Mouse (Mus musculus): ENCODE measurements at regions not wholly inside any gene's neighbourhood (a gene's known extent, or its start where the extent isn't known, plus 50 kb on each side); places are given as distances from the start of the nearest gene placed in this dataset.

DNA sequence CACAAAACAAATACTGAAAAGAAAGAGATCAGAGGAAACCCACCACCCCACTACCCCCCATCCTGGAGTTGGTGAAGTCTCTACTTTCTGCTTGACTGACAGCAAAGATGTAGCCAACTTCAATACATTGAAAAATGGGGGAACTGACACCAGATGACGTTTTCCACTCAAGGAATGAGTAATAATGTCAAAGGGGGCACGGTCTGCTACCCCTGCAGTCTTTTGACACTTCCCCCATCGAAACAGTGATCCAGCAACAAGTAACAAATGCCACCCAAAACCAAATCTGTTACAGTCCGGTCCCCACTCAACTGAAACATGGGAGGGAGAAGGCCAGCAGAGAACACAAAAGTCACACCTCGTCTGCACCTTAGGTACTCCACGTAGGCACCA lies 94.5 kb downstream of the Fasl start:
- H3K4me1 ChIP-seq (ENCODE audit: control insufficient read depth, insufficient read depth, low read length): peaks cover 4% of the 10 kb centered on the region
- TF ChIP-seq CTCF (IDR thresholded peaks at IDR 0.05; ENCODE audit: low read depth, low read length) (no peak), POLR2A (IDR thresholded peaks at IDR 0.05; ENCODE audit: borderline replicate concordance, low read depth, low read length) (no peak)
- H3K4me3 ChIP-seq (ENCODE audit: insufficient read depth, low read length): no peak overlapping the region
- no peak overlapping the region for H3K27ac ChIP-seq (ENCODE audit: insufficient read depth, low read depth, low read length)

DNA sequence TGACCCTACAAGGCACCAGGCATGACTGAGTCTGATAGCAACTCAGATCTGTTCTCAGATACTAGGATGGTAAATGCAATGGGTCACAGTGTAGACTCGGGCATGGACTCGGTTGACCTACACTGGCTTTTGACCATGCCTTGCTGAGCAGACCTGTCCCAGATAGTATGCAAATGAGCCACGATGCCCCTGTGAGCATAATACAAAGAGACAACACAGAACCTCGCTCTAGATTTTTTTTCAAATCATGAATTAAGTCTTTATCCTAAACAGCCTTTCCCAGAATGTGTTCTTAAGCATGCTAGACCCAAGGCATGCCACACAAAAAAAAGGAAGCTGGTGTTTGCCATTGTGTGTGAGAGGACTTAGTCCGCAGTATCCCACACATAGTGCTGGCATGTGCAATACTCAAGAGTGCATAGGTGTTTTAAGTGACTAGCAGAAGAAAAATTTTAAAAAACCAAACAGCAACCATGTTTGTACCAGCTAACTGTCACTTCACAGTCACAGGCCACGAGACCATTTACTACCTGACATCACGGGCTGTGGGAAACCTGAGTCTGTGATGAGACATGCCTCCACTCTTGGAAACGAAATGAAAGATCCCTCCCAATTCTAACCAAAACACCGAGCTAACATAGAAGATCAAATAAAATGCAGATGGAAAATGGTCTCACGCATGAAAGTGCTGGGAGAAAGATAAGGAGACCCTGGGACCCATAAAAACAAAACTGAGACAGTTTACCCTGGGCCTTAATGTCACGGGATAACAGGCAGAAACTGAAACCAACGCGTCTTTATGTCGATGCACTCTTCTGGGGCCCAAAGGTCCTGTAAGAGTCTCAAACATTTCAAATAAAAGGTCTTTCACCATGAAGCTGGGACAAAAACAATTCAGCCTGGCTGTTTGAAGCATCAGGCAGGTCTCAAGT lies 95.2 kb downstream of the Fasl start:
- no peak overlapping the region for H3K4me3 ChIP-seq (ENCODE audit: insufficient read depth, low read length)
- TF ChIP-seq CTCF (IDR thresholded peaks at IDR 0.05; ENCODE audit: low read depth, low read length): no peak

DNA sequence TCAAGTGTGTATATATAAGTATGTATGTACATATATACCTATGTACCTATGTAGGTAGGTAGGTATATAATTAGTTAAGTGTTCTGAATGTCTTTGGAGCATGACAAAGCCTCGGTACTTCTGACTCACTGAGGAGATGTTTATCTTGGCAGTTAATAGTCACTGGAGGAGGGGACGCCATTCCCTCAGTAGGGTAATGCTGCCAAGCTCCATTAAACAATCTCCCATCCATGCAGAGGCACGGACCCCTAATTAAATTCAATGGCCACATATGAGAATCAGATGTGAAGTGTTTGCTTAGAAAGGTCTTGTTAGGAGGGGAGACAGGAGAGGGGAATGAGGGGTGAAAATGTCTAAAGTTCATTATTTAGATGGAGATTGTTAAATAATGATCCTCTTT lies 99.3 kb downstream of the Fasl start:
- Histone ChIP-seq H3K4me3 (ENCODE audit: insufficient read depth, low read length) (no peak overlapping the region), H3K27ac (ENCODE audit: insufficient read depth, low read depth, low read length) (no peak overlapping the region), H3K4me1 (ENCODE audit: control insufficient read depth, insufficient read depth, low read length) (no peaks in the 10 kb centered on the region)
- TF ChIP-seq CTCF (IDR thresholded peaks at IDR 0.05; ENCODE audit: low read depth, low read length): no peak
- TF ChIP-seq POLR2A (IDR thresholded peaks at IDR 0.05; ENCODE audit: borderline replicate concordance, low read depth, low read length): no peak

More for the DNA sequence above, 95.2 kb downstream of the Fasl start:
- Histone ChIP-seq H3K4me1 (ENCODE audit: control insufficient read depth, insufficient read depth, low read length) (peaks cover 4% of the 10 kb centered on the region), H3K27ac (ENCODE audit: insufficient read depth, low read depth, low read length) (no peak overlapping the region)

DNA sequence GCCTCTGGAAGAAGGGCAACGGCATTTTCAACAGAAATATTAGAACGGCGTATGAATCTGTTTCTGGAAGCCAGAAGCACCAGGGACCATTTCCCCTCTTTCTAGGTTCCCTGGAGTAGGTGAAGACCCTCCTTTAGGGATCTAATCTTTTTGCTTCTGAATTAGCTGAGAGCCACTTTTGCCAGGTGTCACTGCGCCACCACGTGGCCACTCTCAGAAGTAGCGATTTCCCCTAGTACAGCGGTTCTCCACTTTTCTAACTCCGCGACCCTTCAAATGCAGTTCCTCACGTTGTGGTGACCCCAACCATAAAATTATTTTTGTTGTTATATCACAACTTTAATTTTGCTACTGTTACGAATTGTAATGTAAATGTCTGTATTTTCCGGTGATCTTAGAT lies 100.7 kb downstream of the Fasl start:
- Histone ChIP-seq H3K4me1 (ENCODE audit: control insufficient read depth, insufficient read depth, low read length) (no peaks in the 10 kb centered on the region), H3K27ac (ENCODE audit: insufficient read depth, low read depth, low read length) (no peak overlapping the region), H3K4me3 (ENCODE audit: insufficient read depth, low read length) (no peak overlapping the region)
- peak; percentile 94 for TF ChIP-seq CTCF (IDR thresholded peaks at IDR 0.05; ENCODE audit: low read depth, low read length)
- no peak for TF ChIP-seq POLR2A (IDR thresholded peaks at IDR 0.05; ENCODE audit: borderline replicate concordance, low read depth, low read length)

DNA sequence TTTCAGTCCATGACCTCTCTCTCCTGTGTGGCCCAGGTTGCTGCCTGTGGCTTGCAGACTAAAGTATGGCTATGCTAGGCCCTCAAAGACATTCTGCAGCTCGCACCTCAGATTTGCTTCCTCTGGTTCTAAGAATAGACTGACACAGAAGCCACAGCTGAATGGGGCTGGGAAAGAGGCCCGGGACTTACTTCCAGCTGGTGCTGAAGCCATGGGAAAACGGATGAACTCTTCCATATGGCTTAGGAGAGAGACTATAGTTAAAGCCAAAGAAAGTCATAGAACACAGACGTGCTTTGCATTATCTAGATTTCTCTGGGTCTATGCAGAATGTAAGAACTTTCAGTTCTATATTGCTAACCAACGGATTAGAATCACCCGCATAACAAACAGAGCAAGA lies 107.7 kb downstream of the Fasl start:
- Histone ChIP-seq H3K4me3 (ENCODE audit: insufficient read depth, low read length) (no peak overlapping the region), H3K27ac (ENCODE audit: insufficient read depth, low read depth, low read length) (no peak overlapping the region), H3K4me1 (ENCODE audit: control insufficient read depth, insufficient read depth, low read length) (no peaks in the 10 kb centered on the region)
- TF ChIP-seq CTCF (IDR thresholded peaks at IDR 0.05; ENCODE audit: low read depth, low read length) (no peak), POLR2A (IDR thresholded peaks at IDR 0.05; ENCODE audit: borderline replicate concordance, low read depth, low read length) (no peak)

DNA sequence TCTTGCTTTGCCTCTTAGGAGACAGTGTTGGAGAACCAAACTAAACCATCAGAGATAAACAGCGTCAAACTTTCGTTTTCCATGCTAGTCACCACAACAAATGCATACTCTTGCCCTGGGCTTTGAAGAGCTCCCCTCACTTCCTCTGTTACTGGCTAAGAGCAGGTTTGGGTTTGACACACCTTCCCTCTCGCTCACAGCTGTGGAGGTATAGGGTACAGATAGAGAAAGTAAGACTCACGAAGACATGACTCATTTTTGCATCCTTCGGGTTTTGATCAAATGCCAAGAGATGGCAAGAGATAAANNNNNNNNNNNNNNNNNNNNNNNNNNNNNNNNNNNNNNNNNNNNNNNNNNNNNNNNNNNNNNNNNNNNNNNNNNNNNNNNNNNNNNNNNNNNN lies 117.4 kb downstream of the Fasl start:
- H3K4me3 ChIP-seq (ENCODE audit: insufficient read depth, low read length): no peak overlapping the region
- TF ChIP-seq POLR2A (IDR thresholded peaks at IDR 0.05; ENCODE audit: borderline replicate concordance, low read depth, low read length): no peak
- TF ChIP-seq CTCF (IDR thresholded peaks at IDR 0.05; ENCODE audit: low read depth, low read length): no peak
- no peak overlapping the region for H3K27ac ChIP-seq (ENCODE audit: insufficient read depth, low read depth, low read length)
- H3K4me1 ChIP-seq (ENCODE audit: control insufficient read depth, insufficient read depth, low read length): no peaks in the 10 kb centered on the region

DNA sequence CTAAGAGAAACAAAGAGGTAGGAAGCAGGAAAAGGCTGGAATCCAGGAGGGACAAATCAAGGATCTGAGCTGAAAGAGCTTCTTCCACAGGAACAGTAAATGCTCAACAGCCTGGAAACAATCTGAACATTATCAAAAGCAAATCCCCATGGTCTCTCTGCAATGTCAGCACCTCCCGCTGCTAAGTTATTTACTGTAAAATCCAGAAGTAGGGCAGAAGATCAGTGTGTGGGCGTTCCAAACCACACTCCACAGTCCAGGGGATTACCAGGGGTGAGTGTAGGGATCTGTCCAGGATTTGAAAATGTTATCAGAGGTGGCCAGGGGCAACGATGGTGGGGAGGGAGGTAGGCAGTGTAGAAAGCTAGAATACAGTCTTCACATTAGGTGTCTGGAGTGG lies 124.0 kb downstream of the Fasl start:
- Histone ChIP-seq H3K4me1 (ENCODE audit: control insufficient read depth, insufficient read depth, low read length) (no peaks in the 10 kb centered on the region), H3K4me3 (ENCODE audit: insufficient read depth, low read length) (no peak overlapping the region), H3K27ac (ENCODE audit: insufficient read depth, low read depth, low read length) (no peak overlapping the region)
- TF ChIP-seq CTCF (IDR thresholded peaks at IDR 0.05; ENCODE audit: low read depth, low read length) (no peak), POLR2A (IDR thresholded peaks at IDR 0.05; ENCODE audit: borderline replicate concordance, low read depth, low read length) (no peak)

DNA sequence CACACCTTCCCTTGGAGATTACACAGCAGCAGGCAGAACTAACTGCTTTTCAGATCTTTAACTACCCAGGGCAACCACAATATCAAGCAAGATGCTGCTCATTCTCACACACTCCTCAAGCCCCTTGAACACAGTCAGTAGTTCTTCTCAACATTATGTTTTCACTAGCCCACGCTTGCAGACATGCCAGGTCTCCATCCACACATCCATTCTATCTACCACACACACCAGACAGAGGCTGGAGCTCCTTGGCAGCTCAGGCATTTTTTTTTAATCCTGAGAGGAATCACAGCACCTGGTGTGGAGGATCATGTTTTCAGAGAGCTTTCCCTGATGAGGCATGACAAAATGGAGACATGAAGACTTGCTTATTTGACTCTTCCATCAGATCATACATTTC lies 124.9 kb downstream of the Fasl start:
- no peak overlapping the region for H3K4me3 ChIP-seq (ENCODE audit: insufficient read depth, low read length)
- H3K27ac ChIP-seq (ENCODE audit: insufficient read depth, low read depth, low read length): no peak overlapping the region
- TF ChIP-seq POLR2A (IDR thresholded peaks at IDR 0.05; ENCODE audit: borderline replicate concordance, low read depth, low read length) (no peak), CTCF (IDR thresholded peaks at IDR 0.05; ENCODE audit: low read depth, low read length) (no peak)
- H3K4me1 ChIP-seq (ENCODE audit: control insufficient read depth, insufficient read depth, low read length): no peaks in the 10 kb centered on the region

DNA sequence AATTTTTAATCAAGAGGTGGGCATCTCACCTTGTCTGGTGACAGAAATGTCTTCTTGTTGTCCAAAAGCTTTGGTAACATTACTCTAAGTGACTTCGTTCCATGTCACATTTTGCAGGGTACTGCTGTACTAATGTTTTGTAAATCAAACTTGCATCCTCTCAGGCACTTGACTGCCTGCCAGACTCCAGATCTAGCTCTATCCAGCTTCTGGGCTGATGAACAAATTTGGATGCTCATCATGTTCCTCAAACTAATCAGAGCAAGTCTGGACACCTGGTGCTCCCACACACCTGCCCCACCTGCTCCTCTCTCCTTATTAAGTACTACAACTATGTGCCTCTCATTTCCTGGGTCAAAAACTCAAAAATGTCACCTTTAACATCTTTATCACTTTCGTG lies 126.1 kb downstream of the Fasl start:
- Histone ChIP-seq H3K4me3 (ENCODE audit: insufficient read depth, low read length) (no peak overlapping the region), H3K4me1 (ENCODE audit: control insufficient read depth, insufficient read depth, low read length) (no peaks in the 10 kb centered on the region), H3K27ac (ENCODE audit: insufficient read depth, low read depth, low read length) (no peak overlapping the region)
- TF ChIP-seq POLR2A (IDR thresholded peaks at IDR 0.05; ENCODE audit: borderline replicate concordance, low read depth, low read length) (no peak), CTCF (IDR thresholded peaks at IDR 0.05; ENCODE audit: low read depth, low read length) (no peak)

DNA sequence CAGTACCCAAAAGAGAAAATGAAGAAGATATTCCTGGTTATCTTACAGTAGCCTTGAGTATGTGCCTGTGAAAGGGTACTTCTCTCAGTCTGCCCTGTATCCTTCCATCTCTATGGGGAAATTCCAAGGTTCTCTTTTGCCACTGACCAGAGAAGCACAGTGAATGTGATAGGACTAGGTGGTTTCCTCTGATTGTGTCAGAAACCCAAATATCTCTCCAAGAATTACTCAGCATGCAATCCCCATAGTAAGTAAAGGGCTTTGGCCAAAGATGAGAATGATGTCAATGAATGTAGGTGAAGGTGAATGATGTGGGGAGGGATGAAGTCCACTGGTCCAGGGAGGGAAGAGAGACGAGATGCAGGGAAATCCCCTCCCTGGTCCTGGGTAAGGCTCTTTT lies 130.8 kb downstream of the Fasl start:
- Histone ChIP-seq H3K4me3 (ENCODE audit: insufficient read depth, low read length) (no peak overlapping the region), H3K4me1 (ENCODE audit: control insufficient read depth, insufficient read depth, low read length) (no peaks in the 10 kb centered on the region), H3K27ac (ENCODE audit: insufficient read depth, low read depth, low read length) (no peak overlapping the region)
- TF ChIP-seq CTCF (IDR thresholded peaks at IDR 0.05; ENCODE audit: low read depth, low read length) (no peak), POLR2A (IDR thresholded peaks at IDR 0.05; ENCODE audit: borderline replicate concordance, low read depth, low read length) (no peak)

All from bone marrow macrophage, adult 2 months (primary cell).